Mouse (Mus musculus): ENCODE data around the gene Prr30.
"Not testable (repeated sequence)": the region's sequence is repeated elsewhere in the genome, so short reads cannot be mapped to it uniquely, and the experiment has no call there.

Gene Prr30

DNA sequence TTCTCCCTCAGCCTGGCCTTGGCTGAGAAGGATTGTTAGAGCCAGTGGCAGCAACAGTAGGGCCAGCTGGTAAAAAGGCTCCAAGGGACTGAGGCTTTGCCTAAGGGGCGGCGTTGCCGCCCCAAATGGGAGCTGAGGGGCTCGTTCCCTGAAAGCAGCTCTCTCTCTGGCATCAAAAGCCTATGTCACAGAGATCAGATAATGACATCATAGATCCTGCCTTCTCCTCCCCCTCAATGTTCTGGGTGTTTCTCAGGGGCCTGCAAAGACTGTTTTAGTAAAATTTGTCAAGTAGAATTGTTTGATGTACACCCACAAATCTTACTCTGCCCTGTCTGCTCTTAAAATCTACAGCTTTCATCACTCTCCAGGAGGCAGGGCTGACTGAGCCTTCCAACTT lies at the start of gene Prr30:
TSS of gene Prr30 (minus strand) at position 101 of the 400 bp plus-strand sequence.
- no peak for DNase-seq (ENCODE audit: low spot score in 2 of 2)

DNA sequence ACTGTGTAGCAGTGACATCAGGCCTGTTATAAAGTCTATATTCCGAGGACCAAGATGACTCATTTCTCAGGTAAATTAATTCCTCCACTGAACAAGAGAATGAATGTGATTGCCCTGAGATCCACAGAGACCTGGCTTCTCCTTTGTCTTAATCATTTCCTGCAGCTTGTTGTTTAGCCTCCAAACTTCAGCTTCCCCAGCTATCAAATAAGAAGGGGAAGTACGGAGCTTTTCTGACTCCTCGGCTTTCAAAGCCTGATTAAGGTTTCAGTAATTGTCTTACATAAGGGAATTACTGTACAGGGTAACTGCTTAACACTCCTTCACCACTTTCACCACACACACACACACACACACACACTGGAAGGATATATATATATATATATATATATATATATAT lies 46.7 kb upstream of the Prr30 start:
- no peak for DNase-seq (ENCODE audit: low spot score in 2 of 2)

DNA sequence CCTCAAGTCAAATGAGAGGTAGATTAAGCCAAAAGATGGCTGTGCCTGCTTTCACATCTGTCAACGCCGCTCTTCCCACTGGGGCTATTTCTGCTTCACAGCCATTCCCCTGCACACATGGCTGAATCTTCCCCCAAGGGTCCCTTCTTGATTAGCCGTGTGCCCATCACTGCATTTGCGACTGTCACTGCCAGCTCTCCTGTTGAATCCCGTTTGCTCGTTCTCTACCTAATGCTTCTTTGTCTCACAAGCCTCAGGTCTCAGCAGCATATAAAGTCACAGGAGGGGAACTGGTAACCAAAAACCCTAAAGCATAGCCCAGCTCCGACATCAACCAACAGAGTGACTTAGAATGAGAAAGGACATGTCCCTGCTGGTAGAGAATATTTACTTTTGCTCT lies 45.6 kb upstream of the Prr30 start:
- DNase-seq (ENCODE audit: low spot score in 2 of 2) = no peak

DNA sequence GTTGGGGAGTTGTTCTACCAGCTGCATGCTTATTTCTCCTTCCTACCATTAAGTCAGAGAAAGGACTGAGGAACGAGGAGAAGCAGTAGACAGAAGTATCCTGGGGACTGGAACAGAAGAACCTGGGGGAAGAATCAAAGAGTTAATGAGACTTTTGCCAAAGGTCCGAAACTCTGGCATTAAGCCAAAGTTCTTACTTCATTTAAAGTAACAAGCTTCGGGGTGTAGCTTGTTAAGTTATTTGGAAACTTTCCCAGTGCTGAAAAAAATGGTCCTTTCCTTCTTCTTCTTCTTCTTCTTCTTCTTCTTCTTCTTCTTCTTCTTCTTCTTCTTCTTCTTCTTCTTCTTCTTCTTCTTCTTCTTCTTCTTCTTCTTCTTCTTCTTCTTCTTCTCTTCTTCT lies 44.3 kb upstream of the Prr30 start:
- not testable (repeated sequence) for DNase-seq (ENCODE audit: low spot score in 2 of 2)

DNA sequence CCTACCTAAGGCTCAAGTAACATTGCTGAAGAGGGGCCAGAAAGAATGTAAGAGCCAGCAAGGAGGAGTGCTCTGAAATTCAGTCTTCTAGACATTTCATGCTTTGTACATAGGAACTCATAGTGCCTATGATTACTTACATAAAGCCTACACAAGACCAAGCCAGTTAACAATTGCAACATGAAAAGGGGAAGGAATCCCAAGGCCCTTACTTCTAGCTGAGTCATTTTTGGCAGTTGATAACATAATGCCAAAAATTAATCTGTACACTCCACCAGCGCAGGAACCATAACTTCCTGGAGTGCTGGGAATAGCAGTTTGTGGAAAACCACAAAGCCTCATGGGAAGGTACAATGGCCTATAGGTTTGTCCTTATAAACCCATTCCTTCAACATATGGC lies 37.8 kb upstream of the Prr30 start:
- no peak for DNase-seq (ENCODE audit: low spot score in 2 of 2)

DNA sequence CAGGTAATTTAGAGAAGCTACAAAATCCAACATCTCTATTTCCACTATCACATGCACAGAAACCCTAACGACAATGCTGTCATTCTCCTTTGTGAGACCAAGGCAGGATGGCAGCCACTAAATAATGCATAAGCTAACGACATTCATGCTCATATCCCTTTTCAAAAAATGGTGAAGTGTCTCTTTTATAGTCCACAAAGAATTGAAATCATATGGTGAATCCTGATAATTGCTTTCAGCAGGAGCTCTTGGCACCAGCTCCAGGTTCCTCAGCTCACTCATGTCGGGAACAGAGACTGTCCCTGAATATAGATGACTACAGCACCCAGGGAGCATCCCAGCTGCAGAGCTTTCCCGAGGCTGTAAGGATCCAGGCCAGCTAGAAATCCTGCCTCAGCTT lies 28.9 kb upstream of the Prr30 start:
- DNase-seq (ENCODE audit: low spot score in 2 of 2) = no peak

DNA sequence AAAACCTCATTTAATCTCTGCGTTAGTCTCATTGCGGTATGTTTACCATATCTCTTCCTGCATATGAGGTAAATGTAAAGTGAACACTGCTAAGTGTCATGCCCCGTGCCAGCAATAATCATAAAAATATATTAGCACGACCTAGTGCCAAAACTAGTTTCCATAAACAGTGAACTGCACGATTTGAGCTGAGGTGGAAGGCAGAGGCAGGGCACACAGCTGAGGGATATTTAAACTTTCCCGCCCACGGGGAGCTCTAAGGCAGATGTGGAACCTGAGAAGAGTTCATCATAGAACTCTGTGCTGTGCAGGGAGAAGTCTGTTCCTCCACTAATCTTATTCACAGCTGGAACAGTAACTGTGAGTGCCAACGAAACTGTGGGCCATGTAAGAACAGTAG lies 22.2 kb upstream of the Prr30 start:
- no peak for DNase-seq (ENCODE audit: low spot score in 2 of 2)

DNA sequence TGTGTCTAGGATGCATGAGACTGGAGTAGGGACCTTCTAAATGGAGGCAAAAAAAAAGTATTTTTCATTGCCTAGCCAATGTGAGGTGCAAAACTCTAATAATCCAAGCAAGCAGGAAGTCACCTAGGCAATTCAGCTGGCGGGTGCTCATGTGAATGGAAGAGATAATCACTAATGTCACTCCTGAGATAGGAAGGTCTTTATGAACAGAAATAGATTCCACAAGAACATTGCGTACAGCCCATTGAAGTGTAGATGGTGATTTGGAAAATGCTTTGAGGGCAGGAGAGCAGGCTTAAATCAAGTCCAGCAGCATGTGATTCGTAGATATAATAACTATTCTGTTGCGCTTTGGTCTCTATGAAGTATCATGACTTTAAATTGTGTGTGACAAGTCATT lies 27.9 kb downstream of the Prr30 start:
- DNase-seq (ENCODE audit: low spot score in 2 of 2) = no peak

All from urinary bladder, postnatal 36 days (tissue).